Mouse (Mus musculus) CH12.LX (cell line): ENCODE measurements around the gene Ankrd12. TPM values are rescaled to one million over a fixed set of nuclear protein-coding genes. Genes with fewer than 3 reads are reported as not detected.
A peak's percentile ranks its signal among the peaks of the same experiment; 100 is the strongest.

Experiments used
- DNase-seq: peaks from one replicate; pipeline ENCODE4 v3.0.0-alpha.2; 2013; ENCODE audit errors: extremely low read depth
- H3K27ac ChIP-seq: 2 replicates; pipeline ENCODE4 v1.5.1; 2012; ENCODE audit warnings: low read depth, mild to moderate bottlenecking, control low read depth, moderate library complexity; ENCODE audit not compliant: insufficient read depth
- H3K27me3 ChIP-seq: replicated peaks from 2 replicates; pipeline ENCODE3; 2012; ENCODE audit warnings: inconsistent platforms
- H3K36me3 ChIP-seq, 2 experiments: replicated peaks in 1 of 2; 2 replicates each; pipeline versions ENCODE3 to v1.6.1; 2012; ENCODE audit warnings: inconsistent platforms in 1 of 2, low read length in 1 of 2, mild to moderate bottlenecking in 1 of 2, mixed read lengths in 1 of 2, moderate library complexity in 1 of 2; ENCODE audit not compliant: control insufficient read depth in 1 of 2, insufficient read depth in 1 of 2
- H3K4me1 ChIP-seq, 2 experiments: 2 replicates each; pipeline ENCODE4 v1.6.1; 2012; ENCODE audit warnings: inconsistent platforms in 1 of 2, moderate library complexity in 1 of 2; ENCODE audit not compliant: insufficient read depth in 2 of 2, control insufficient read depth in 1 of 2
- H3K4me2 ChIP-seq: 2 replicates; pipeline ENCODE4 v1.6.1; 2012; ENCODE audit warnings: low read depth, mild to moderate bottlenecking, control low read depth; ENCODE audit not compliant: poor library complexity, insufficient read depth, severe bottlenecking
- H3K4me3 ChIP-seq, 3 experiments: fragments of 150-350 bp in 1 of 3; sonication (generic) in 1 of 3; replicated peaks in 1 of 3; 2 replicates each; pipeline versions ENCODE3 to v1.5.1; 2011 to 2012; ENCODE audit warnings: low read depth in 2 of 3, low read length in 2 of 3, mild to moderate bottlenecking in 2 of 3, moderate library complexity in 2 of 3, control low read depth in 1 of 3, improper control_type of control experiment in 1 of 3, inconsistent platforms in 1 of 3, mixed read lengths in 1 of 3; ENCODE audit not compliant: poor library complexity in 1 of 3
- H3K79me2 ChIP-seq: replicated peaks from 2 replicates; pipeline ENCODE4 v1.6.1; 2012; ENCODE audit warnings: mild to moderate bottlenecking, moderate library complexity; ENCODE audit not compliant: control insufficient read depth, poor library complexity, insufficient read depth, severe bottlenecking; ENCODE audit errors: extremely low read depth
- H3K9ac ChIP-seq: 2 replicates; pipeline ENCODE4 v1.6.1; 2012; ENCODE audit warnings: low read depth, mild to moderate bottlenecking, control low read depth, moderate library complexity; ENCODE audit not compliant: insufficient read depth
- H3K9me3 ChIP-seq: replicated peaks from 2 replicates; pipeline ENCODE3; 2012; ENCODE audit warnings: low read length, inconsistent platforms, mixed read lengths
- BHLHE40 ChIP-seq: IDR thresholded peaks from 2 replicates; pipeline ENCODE4 v1.6.1; 2011; ENCODE audit warnings: mild to moderate bottlenecking, low read depth, low read length, improper control_type of control experiment
- CHD1 ChIP-seq: IDR thresholded peaks from 2 replicates; pipeline ENCODE4 v1.6.1; 2012; ENCODE audit warnings: low read depth, low read length, improper control_type of control experiment, inconsistent platforms
- CHD2 ChIP-seq: IDR thresholded peaks from 2 replicates; pipeline ENCODE4 v1.6.1; 2011; ENCODE audit warnings: low read length, improper control_type of control experiment
- CTCF ChIP-seq, 2 experiments: IDR thresholded peaks in 1 of 2; conservative IDR thresholded peaks in 1 of 2; 2 replicates each; pipeline ENCODE4 v1.5.1; 2011 to 2012; ENCODE audit warnings: low read depth in 2 of 2, low read length in 2 of 2, improper control_type of control experiment in 1 of 2, inconsistent platforms in 1 of 2, mild to moderate bottlenecking in 1 of 2, moderate library complexity in 1 of 2
- E2F4 ChIP-seq: IDR thresholded peaks from 2 replicates; pipeline ENCODE4 v1.6.1; 2011; ENCODE audit warnings: low read depth, low read length, improper control_type of control experiment; ENCODE audit not compliant: insufficient replicate concordance
- EP300 ChIP-seq: IDR thresholded peaks from 2 replicates; pipeline ENCODE4 v1.6.1; 2011; ENCODE audit warnings: low read length, improper control_type of control experiment
- JUN ChIP-seq: IDR thresholded peaks from 2 replicates; pipeline ENCODE4 v1.6.1; 2011; ENCODE audit warnings: low read depth, mild to moderate bottlenecking, low read length, improper control_type of control experiment, moderate library complexity; ENCODE audit not compliant: insufficient read depth
- KAT2A ChIP-seq: IDR thresholded peaks from 2 replicates; pipeline ENCODE4 v1.6.1; 2012; ENCODE audit warnings: low read length, improper control_type of control experiment, inconsistent platforms; ENCODE audit not compliant: insufficient replicate concordance
- MAX ChIP-seq: IDR thresholded peaks from 2 replicates; pipeline ENCODE4 v1.6.1; 2011; ENCODE audit warnings: low read length, improper control_type of control experiment
- MAZ ChIP-seq: IDR thresholded peaks from 2 replicates; pipeline ENCODE4 v1.6.1; 2012; ENCODE audit warnings: low read depth, mild to moderate bottlenecking, inconsistent platforms, low read length, improper control_type of control experiment, moderate library complexity
- MEF2A ChIP-seq: IDR thresholded peaks from 2 replicates; pipeline ENCODE4 v1.6.1; 2014; ENCODE audit warnings: low read depth, mild to moderate bottlenecking, inconsistent platforms, low read length, improper control_type of control experiment, borderline replicate concordance
- MXI1 ChIP-seq: IDR thresholded peaks from 2 replicates; pipeline ENCODE4 v1.6.1; 2011; ENCODE audit warnings: mild to moderate bottlenecking, low read depth, low read length, improper control_type of control experiment
- MYC ChIP-seq: IDR thresholded peaks from 2 replicates; pipeline ENCODE4 v1.6.1; 2011; ENCODE audit warnings: low read depth, mild to moderate bottlenecking, improper control_type of control experiment, low read length
- RAD21 ChIP-seq: IDR thresholded peaks from 2 replicates; pipeline ENCODE4 v1.6.1; 2011; ENCODE audit warnings: low read depth, mild to moderate bottlenecking, low read length, improper control_type of control experiment, moderate library complexity
- SMC3 ChIP-seq: IDR thresholded peaks from 2 replicates; pipeline ENCODE4 v1.6.1; 2011; ENCODE audit warnings: low read depth, low read length, improper control_type of control experiment
- TCF12 ChIP-seq: IDR thresholded peaks from 2 replicates; pipeline ENCODE4 v1.6.1; 2014; ENCODE audit warnings: low read depth, mild to moderate bottlenecking, inconsistent platforms, low read length, improper control_type of control experiment
- USF2 ChIP-seq: conservative IDR thresholded peaks from 2 replicates; pipeline ENCODE4 v1.6.1; 2011; ENCODE audit warnings: low read depth, low read length, improper control_type of control experiment
- ZMIZ1 ChIP-seq: IDR thresholded peaks from 2 replicates; pipeline ENCODE4 v1.6.1; 2012; ENCODE audit warnings: low read depth, mild to moderate bottlenecking, inconsistent platforms, low read length, improper control_type of control experiment
- ZNF384 ChIP-seq: IDR thresholded peaks from 2 replicates; pipeline ENCODE4 v1.6.1; 2012; ENCODE audit warnings: low read depth, low read length, improper control_type of control experiment, inconsistent platforms
- dilution Hi-C: fragments of 300-500 bp; cut with MboI; formaldehyde crosslinking; loops from 2 replicates; pipeline ENCODE4 v1.14.3; 2020; ENCODE audit warnings: low sequenced_read_pairs; ENCODE audit not compliant: extremely low pct_unique_long_range_greater_than_20kb, extremely low pct_ligation_motif_present
- in situ Hi-C: fragments of 300-500 bp; cut with MboI; formaldehyde crosslinking; loops from 3 replicates; pipeline ENCODE4 v1.14.3; 2019; ENCODE audit warnings: low sequenced_read_pairs, low pct_ligation_motif_present, low pct_unique_long_range_greater_than_20kb, mixed read lengths
- polyA plus RNA-seq: library from polyadenylated mRNA; unstranded; fragments of >175 nt; gene quantifications from 2 replicates; pipeline ENCODE4 v1.2.1, GENCODE M21; 2012; ENCODE audit warnings: low read depth; ENCODE audit not compliant: insufficient read length
- total RNA-seq, 2 experiments: library from RNA; depleted of rRNA; stranded (reverse); fragments of 300-350 nt in 1 of 2; fragments of >200 nt in 1 of 2; gene quantifications; 2 replicates each; pipeline ENCODE4 v1.2.3; 2012 to 2014

Ankrd12 gene
- total and polyA plus RNA-seq, 3 experiments: 1.6 to 5.6 (median 1.7) TPM

- in situ Hi-C loops: loop anchor here (10.0 kb wide), 1 partner anchor 151 kb away; the partner anchor contains the start of gene Ndufv2
- Histone ChIP-seq H3K4me3 (no peak overlapping the region), H3K27ac (no peak overlapping the region), H3K9ac (peak overlapping the region; percentile 30), H3K9me3 (no peaks in the 10 kb centered on the region), H3K4me2 (peak overlapping the region; percentile 57), H3K27me3 (no peaks in the 10 kb centered on the region), H3K36me3 (no peaks in the 10 kb centered on the region), H3K79me2 (peaks cover 5% of the 10 kb centered on the region), H3K4me1 (peaks cover 6 to 11% of the 10 kb centered on the region in 2 experiments)
- TF ChIP-seq CTCF (conservative IDR thresholded peaks at IDR 0.05 in 1 of 2, IDR thresholded peaks at IDR 0.05 in 1 of 2; ENCODE audit: low read depth in 2 of 2, low read length in 2 of 2) (no peak), CHD2 (peak; percentile 51; the same call in 1 of the 2 replicates)
- DNase-seq: no peak
- dilution Hi-C loops: no loop called here
Observed at GRCm38 (mm10) chr17:65953959-65954358, 122.9 kb downstream of the Ankrd12 start.

- H3K79me2 ChIP-seq: peaks cover 5% of the 10 kb centered on the region
- no peaks in the 10 kb centered on the region for H3K27me3 ChIP-seq
- peak; percentile 44 for DNase-seq
- peaks cover 2% of the 10 kb centered on the region for H3K9me3 ChIP-seq
- H3K4me2 ChIP-seq: no peak overlapping the region
- H3K4me3 ChIP-seq: no peak overlapping the region
- no peak overlapping the region for H3K9ac ChIP-seq
- peaks cover 9 to 22% of the 10 kb centered on the region in 2 experiments for H3K4me1 ChIP-seq
- TF ChIP-seq ZNF384: no peak
- TF ChIP-seq MAZ: no peak
- TF ChIP-seq EP300: no peak
- no peak for TF ChIP-seq USF2
- no peak for TF ChIP-seq CHD1
- no peak for TF ChIP-seq MEF2A
- TF ChIP-seq BHLHE40: 0 out of 2 replicates have a peak, but pooled peaks have one; percentile 25
- TF ChIP-seq E2F4: no peak
- no peak for TF ChIP-seq ZMIZ1
- TF ChIP-seq TCF12: no peak
- peak; percentile 56; the same call in 1 of the 2 replicates for TF ChIP-seq MAX
- peak; percentile 66 for TF ChIP-seq RAD21
- TF ChIP-seq MYC: 0 out of 2 replicates have a peak, but pooled peaks have one; percentile 68
- peak; percentile 77 for TF ChIP-seq SMC3
- TF ChIP-seq MXI1: no peak
- TF ChIP-seq KAT2A: no peak
- TF ChIP-seq CTCF (conservative IDR thresholded peaks at IDR 0.05 in 1 of 2, IDR thresholded peaks at IDR 0.05 in 1 of 2; ENCODE audit: low read depth in 2 of 2, low read length in 2 of 2): peak in 1 of 2 experiments; percentile 78; a peak in 3 of 4 replicates
- no peak for TF ChIP-seq JUN
- TF ChIP-seq, all 38 proteins: peak for 6
- dilution Hi-C loops: no loop called here
- Histone ChIP-seq H3K36me3 (peaks cover 6 to 8% of the 10 kb centered on the region in 2 experiments), H3K27ac (no peak overlapping the region)
- in situ Hi-C loops: loop anchor here (10.0 kb wide), 1 partner anchor 153 kb away; the partner anchor contains the start of gene Ndufv2
Observed at GRCm38 (mm10) chr17:65952083-65952482, 124.8 kb downstream of the Ankrd12 start.
